Mouse (Mus musculus) ZHBTc4 (cell line): ENCODE data around the gene Zfyve1.
A peak's percentile ranks its signal among the peaks of the same experiment; 100 is the strongest.
"Not testable (repeated sequence)": the region's sequence is repeated elsewhere in the genome, so short reads cannot be mapped to it uniquely, and the experiment has no call there.

Experiments used
- DNase-seq: peaks from one replicate; pipeline ENCODE4 v3.0.0-alpha.2; 2011; ENCODE audit warnings: low read depth, low spot score

Zfyve1 gene

GRCm38 (mm10) chr12:83597025-83597501 is at the start of gene Zfyve1:
Zfyve1 (minus strand) TSS chr12:83597222.
- peak; percentile 99 for DNase-seq

DNA sequence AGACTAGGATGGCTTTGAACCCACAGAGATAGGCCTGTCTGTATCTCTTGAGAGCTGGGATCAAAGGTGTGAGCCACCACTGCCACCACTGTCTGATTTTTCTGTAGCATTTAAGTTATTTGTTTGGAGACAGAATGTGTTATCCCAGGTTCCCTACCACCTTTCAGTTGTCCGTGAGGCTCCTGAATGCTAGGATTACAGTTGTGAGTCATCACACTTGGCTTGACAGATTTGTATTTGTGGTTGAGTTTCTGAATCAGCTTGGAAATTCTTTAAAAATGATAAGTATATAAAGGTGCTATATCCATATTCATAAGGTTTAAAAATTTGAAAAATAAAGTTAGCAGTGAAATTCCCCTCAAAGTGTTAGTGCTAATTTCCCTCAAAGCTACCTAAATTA is 46.1 kb upstream of the Zfyve1 start:
- no peak for DNase-seq

- DNase-seq: no peak
Observed at GRCm38 (mm10) chr12:83641233-83641632, 44.2 kb upstream of the Zfyve1 start.

DNA sequence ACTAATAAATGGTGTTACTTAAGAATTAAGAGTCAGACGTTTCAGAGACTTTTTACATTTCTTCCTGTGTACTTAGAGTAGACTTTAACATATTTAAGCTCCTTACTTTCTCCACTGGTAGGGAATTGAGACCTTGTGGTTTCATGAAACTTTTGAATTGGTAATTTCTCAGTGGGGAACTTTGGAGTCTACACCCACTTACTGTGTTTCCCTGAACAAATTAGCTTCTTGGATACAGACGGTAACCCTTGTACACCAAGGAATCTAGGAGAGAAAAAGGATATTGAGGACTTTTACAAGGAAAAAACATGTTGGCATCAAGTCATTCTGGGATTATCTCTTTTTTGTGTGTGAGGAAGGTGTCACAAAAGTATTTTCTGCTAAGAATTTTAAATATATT is 36.8 kb upstream of the Zfyve1 start:
- no peak for DNase-seq

DNA sequence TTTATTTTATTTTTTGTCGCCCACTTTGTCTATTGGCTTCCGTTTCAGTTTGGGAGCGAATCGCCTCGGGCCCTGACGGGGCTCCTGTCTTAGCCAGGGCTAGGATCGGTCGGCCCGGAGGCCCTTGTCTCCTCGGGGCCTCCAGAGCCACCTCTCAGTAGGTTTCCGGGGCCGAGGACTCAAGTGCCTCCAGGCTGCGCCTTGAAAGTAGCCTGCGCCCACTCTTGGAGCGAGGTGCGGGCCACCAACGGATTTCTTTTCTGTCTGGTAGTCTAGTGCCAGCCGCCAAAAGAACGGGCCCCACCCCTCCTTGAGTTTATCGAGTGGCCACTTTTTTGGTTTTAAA is 35.6 kb upstream of the Zfyve1 start:
- peak; percentile 69 for DNase-seq

DNA sequence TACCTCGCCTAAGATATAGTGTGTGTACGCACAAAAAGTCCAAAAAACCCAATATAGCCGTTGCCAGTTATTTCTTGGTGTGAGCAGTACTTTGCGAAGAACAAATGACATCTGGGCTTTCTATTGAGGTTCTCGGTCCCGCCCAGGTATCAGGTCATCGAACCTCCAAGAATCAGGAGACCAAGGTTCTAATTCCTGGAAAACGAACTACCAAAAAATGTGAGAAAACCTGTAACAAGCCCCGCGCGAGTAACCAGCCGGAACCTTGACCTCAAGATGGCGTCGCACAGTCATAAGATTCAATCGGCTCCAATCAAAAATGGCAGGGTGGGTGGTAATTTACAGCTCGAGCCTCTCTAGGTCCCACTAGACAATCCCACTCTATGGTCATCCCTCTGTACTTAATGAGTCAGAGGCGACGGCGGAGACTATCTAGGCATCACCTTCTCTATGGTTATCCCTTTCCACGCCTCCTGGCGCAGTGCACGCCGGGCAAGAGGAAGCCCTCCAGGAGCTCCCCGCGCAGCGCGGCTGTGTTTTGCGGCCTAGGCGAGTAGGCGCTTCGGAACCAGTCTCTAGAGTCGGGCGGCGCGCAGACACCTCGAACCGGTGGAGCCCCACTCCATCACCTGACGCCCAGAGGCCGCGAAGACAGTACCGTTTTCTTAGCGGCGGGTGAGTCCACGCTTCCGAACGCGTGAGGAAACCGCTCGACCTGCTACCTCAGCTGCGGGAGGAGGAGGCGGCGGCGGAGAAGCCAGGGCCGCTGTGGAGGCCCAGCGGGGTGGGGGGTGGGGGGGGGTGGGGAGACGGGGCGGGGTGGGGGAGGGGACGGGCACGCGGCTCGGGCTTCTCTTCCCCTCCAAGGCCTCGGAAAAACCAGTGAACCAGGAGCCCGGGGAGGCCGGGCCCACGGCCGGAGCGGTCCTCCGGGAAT is 35.0 kb upstream of the Zfyve1 start:
- peak; percentile 99 for DNase-seq

GRCm38 (mm10) chr12:83630936-83631335 is 33.9 kb upstream of the Zfyve1 start, which contains the start of gene Rbm25:
Rbm25 (plus strand) TSS chr12:83631236.
- DNase-seq: not testable (repeated sequence)

DNA sequence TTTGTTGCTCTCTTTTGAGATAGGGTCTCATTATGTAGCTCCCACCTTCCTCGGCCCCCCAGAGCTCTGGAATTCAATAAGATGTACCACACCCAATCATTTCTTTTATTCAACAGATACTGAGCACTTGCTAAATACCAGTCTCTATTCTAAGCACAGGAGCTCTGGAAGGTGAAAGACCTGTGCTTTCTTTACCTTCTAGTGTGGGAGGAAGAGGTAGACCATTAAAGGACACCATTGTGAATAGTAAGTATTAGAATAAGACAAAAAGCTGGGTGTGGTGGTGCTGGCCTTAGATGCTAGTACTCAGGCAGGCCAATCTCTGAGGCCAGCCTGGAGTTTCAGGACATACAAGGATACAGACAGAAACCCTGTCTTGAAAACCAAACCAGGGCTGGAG is 27.3 kb upstream of the Zfyve1 start:
- DNase-seq: peak; percentile 71

DNA sequence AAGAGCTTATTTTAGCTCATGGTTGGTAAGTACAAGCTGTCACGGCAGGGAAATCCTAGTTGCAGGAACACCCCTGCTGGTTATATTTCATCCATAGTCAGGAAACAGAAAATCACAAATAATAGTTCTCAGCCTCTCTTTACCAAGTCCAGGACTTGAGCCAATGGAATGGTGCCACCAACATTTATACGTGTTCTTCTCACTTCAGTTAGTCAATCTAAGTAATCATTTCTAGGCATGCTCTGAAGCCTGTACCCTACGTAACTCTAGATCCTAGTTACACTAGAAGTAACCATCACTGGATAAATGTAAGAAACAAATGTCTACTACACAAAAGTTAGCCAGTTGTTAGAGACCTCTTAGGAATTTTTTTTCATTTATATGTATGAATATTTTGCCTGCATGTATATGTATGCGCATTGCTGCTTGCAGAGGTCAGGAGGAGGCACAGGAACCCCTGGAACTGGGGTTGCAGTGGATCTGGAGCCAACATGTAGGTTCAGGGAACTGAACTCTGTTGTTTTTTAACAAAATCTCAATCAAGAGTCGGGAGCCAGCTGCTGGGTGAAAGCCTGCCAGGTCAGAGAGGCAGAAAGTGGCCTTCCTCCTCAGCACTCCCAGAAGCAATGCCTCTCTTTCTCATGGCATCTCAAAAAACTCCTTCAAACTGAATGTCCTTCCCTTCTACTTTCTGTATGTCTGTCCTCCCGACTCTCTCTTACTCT is 25.2 kb upstream of the Zfyve1 start:
- no peak for DNase-seq

DNA sequence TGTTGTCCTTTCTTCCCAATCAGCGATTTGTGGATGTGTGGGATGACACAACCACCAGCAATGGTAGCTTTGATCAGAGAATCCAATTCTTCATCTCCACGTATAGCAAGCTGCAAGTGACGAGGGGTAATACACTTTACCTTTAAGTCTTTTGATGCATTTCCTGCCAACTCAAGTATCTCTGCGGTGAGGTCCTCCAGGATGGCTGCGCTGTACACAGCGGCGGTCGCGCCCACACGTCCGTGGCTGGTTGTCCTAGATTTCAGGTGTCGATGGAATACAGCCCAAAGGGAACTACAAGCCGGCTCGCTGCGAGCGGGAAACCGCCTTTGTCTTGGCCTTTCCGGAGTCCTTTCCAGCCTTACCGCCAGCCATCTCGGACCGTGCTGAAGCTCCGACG is 23.7 kb upstream of the Zfyve1 start:
- not testable (repeated sequence) for DNase-seq

DNA sequence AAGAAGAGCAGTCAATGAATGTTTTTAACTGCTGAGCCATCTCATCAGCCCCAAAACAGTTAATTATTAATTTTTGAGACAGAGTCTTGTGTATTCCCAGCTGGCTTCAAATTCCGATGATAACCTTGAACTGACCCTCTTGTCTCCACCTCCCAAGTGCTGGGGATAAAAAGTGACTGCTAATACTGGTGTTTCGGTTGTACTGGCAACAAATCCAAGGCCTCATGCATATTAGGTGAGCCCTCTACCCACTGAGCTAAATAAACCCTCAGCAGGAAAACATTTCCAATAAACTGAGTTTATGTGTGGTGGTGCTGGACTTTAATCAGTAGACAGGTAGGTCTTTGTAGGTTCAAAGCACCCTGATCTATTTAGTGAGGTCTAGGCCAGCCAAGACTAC is 22.0 kb upstream of the Zfyve1 start:
- DNase-seq: no peak

DNA sequence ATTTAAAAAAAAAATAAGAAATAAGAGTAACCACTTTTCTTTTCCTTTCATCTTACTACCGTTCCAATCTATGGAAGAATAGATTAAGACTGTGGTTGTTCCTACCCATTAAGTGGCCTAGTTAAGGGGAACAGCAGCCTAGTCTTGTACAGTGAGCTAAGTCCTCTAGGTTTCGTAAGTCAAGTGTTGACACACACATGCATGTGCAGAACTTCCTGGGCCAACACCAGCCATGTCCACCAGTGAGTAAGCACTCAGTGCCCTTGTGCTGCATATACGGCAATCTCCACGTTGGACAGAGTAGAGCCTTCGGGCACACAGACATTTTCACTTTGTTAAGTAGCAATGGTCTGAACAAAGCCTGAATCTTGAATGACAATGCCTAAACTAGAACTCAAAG is 20.2 kb upstream of the Zfyve1 start:
- no peak for DNase-seq

GRCm38 (mm10) chr12:83606411-83606810 is 9.4 kb upstream of the Zfyve1 start:
- peak; percentile 63 for DNase-seq

DNA sequence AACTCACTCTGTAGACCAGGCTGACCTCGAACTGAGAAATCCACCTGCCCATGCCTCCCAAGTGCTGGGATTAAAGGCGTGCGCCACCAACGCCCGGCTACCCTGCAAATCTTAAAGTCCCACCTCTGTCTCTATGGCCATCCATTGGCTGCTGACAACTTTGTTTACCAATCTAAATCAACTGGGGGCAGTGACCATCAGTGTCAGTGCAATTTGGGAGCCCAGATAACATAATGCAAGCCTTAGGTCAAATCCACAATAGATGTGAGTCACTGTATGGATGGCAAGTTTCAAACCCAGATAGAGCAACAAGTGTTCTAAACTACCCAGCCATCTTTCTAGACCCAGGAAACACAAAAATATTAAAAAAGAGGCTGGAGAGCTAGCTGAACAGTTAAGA is 5.3 kb upstream of the Zfyve1 start:
- DNase-seq: no peak

GRCm38 (mm10) chr12:83597881-83598280 is 859 bp upstream of the Zfyve1 start:
- no peak for DNase-seq

GRCm38 (mm10) chr12:83596191-83596954 is 649 bp downstream of the Zfyve1 start:
- no peak for DNase-seq

- DNase-seq: no peak
Observed at GRCm38 (mm10) chr12:83594454-83595040, 2.5 kb downstream of the Zfyve1 start.

GRCm38 (mm10) chr12:83591754-83592501 is 5.1 kb downstream of the Zfyve1 start:
- DNase-seq: no peak

DNA sequence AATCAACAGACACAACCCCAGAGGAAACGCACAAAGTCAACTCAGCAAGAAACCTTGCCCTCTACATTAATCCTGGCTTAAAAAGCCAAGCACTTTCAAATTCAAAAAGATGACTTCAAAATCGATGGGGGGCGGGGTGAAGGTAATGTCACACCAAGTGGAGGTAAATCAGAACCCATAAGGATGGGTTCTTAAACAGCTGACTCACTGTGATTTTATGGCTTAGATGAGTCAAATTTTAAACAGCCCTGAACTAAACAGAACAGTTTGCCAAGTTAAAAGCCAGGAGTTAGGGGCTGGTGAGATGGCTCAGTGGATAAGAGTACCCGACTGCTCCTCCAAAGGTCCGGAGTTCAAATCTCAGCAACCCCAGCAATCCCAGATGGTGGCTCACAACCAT is 10.4 kb downstream of the Zfyve1 start:
- DNase-seq: no peak

GRCm38 (mm10) chr12:83582747-83583146 is 14.3 kb downstream of the Zfyve1 start:
- no peak for DNase-seq

- DNase-seq: no peak
Observed at GRCm38 (mm10) chr12:83582106-83582505, 14.9 kb downstream of the Zfyve1 start.
